Mouse (Mus musculus) testis, postnatal 14 days (tissue): ENCODE data around the gene Baz2b.
A peak's percentile ranks its signal among the peaks of the same experiment; 100 is the strongest.

Experiments used
- DNase-seq: peaks from one replicate; pipeline ENCODE4 v3.0.0; 2021; ENCODE audit warnings: low spot score

Baz2b gene

GRCm38 (mm10) chr2:59952286-59953014 is 257.2 kb downstream of the Baz2b start:
- DNase-seq = no peak

- no peak for DNase-seq
Measured at GRCm38 (mm10) chr2:59951706-59952105, 257.9 kb downstream of the Baz2b start.

GRCm38 (mm10) chr2:59951127-59951526 is 258.5 kb downstream of the Baz2b start:
- no peak for DNase-seq

- DNase-seq = no peak
Measured at GRCm38 (mm10) chr2:59936296-59936695, 273.3 kb downstream of the Baz2b start.

GRCm38 (mm10) chr2:59933129-59933528 is 276.5 kb downstream of the Baz2b start:
- DNase-seq = no peak

GRCm38 (mm10) chr2:59932244-59932643 is 277.4 kb downstream of the Baz2b start:
- DNase-seq = no peak

- DNase-seq = no peak
Measured at GRCm38 (mm10) chr2:59913610-59914009, 296.0 kb downstream of the Baz2b start.

GRCm38 (mm10) chr2:59908048-59908447 is 301.6 kb downstream of the Baz2b start:
- no peak for DNase-seq

GRCm38 (mm10) chr2:59904007-59904406 is 305.6 kb downstream of the Baz2b start:
- DNase-seq = no peak

- DNase-seq = no peak
Measured at GRCm38 (mm10) chr2:59898666-59899065, 311.0 kb downstream of the Baz2b start.

- no peak for DNase-seq
Measured at GRCm38 (mm10) chr2:59898105-59898504, 311.5 kb downstream of the Baz2b start.

GRCm38 (mm10) chr2:59896837-59897236 is 312.8 kb downstream of the Baz2b start:
- no peak for DNase-seq

GRCm38 (mm10) chr2:59896400-59896799 is 313.2 kb downstream of the Baz2b start:
- no peak for DNase-seq

- DNase-seq = no peak
Measured at GRCm38 (mm10) chr2:59889699-59890098, 319.9 kb downstream of the Baz2b start.

- no peak for DNase-seq
Measured at GRCm38 (mm10) chr2:59882742-59883281, 326.8 kb downstream of the Baz2b start.

- peak; percentile 95 for DNase-seq
Measured at GRCm38 (mm10) chr2:59881831-59882741, 327.6 kb downstream of the Baz2b start, which contains the start of gene Wdsub1. Wdsub1 (minus strand) TSS chr2:59882591.

- DNase-seq = no peak
Measured at GRCm38 (mm10) chr2:59881404-59881803, 328.2 kb downstream of the Baz2b start.

- DNase-seq = peak; percentile 51
Measured at GRCm38 (mm10) chr2:59878221-59878620, 331.4 kb downstream of the Baz2b start.

- DNase-seq = no peak
Measured at GRCm38 (mm10) chr2:59877335-59877734, 332.3 kb downstream of the Baz2b start.

- no peak for DNase-seq
Measured at GRCm38 (mm10) chr2:59876482-59876881, 333.2 kb downstream of the Baz2b start.

GRCm38 (mm10) chr2:59870526-59870925 is 339.1 kb downstream of the Baz2b start:
- no peak for DNase-seq

- DNase-seq = no peak
Measured at GRCm38 (mm10) chr2:59862618-59863017, 347.0 kb downstream of the Baz2b start.

GRCm38 (mm10) chr2:59854363-59854762 is 355.3 kb downstream of the Baz2b start:
- no peak for DNase-seq
